Mouse (Mus musculus): ENCODE results near the gene Immp2l.

Gene Immp2l

GRCm38 (mm10) chr12:41438446-41438845 is 414.6 kb downstream of the Immp2l start:
- peak; percentile 64 to 65 for DNase-seq

DNA sequence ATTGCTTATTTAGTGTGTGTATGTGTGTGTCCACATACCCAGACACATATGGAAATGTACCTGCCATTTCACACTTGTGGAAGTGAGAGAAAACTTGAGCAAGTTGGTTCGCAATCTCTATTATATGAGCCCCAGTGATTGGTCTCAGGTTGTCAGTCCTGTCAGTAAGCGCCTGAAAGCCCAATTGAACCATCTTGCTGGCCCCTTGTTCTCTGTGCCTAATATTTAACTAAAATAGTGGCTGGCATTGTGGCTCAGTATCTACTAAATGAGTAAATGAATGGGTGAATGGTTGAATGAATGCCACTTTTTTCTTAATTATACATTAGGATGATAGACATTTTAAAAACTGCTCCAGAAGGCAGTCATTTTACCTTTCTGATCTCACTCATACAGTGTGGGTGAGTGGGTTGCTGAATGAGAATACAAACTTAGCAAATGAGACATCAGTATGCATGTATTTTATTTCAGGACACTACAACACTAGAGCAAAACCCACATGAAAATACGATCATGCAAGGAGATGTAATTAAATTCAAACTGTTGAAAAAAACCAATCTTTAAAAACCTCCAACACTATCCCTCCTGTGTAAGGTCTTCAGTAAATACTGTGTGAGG is 444.6 kb downstream of the Immp2l start:
- DNase-seq, result no peak

GRCm38 (mm10) chr12:41469096-41469801 is 445.4 kb downstream of the Immp2l start:
- no peak for DNase-seq

DNA sequence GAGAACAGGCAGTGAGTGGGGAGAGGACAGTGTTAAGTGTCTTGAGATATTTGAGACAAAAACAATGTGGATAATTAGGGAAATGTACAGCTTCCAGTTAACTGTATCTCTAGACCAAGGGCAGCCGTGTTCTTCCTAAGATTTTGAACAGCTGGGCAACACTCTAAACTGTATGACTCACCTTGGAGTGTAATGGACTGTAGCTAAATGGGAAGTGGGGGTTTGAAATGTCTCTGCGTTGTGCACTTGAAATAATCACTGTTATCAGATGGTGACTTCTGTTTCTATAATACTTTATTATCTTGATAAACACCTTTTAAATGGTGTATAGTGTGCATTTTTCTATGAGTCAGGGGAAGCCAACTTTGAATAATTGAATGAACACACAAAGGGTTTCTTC is 457.6 kb downstream of the Immp2l start:
- DNase-seq, result no peak

DNA sequence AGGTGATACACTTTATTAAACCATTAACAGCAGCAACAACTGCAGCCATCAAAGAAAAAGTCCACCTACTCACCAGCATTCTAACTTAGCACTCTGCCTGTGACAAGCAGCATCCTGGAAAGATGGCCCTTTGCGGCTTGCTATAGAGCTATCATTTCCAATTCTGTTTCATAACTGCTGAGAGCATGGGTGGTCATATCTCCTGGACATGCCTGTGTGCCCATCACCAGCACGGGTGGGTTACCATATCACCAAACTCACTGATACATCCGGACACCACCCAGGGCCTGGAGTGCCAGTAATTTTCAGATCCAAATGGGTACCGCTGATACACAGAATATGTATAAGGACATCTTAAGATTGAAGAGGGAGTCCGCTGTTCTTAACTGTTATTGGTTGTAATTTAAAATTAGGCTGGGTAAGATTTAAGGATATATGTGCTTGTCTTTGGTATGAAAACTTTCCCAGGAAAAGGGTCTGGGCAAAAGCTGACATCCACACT is 459.3 kb downstream of the Immp2l start:
- DNase-seq, result peak; percentile 20 to 46

GRCm38 (mm10) chr12:41483593-41484451 is 459.9 kb downstream of the Immp2l start:
- peak; percentile 44 to 57 for DNase-seq

DNA sequence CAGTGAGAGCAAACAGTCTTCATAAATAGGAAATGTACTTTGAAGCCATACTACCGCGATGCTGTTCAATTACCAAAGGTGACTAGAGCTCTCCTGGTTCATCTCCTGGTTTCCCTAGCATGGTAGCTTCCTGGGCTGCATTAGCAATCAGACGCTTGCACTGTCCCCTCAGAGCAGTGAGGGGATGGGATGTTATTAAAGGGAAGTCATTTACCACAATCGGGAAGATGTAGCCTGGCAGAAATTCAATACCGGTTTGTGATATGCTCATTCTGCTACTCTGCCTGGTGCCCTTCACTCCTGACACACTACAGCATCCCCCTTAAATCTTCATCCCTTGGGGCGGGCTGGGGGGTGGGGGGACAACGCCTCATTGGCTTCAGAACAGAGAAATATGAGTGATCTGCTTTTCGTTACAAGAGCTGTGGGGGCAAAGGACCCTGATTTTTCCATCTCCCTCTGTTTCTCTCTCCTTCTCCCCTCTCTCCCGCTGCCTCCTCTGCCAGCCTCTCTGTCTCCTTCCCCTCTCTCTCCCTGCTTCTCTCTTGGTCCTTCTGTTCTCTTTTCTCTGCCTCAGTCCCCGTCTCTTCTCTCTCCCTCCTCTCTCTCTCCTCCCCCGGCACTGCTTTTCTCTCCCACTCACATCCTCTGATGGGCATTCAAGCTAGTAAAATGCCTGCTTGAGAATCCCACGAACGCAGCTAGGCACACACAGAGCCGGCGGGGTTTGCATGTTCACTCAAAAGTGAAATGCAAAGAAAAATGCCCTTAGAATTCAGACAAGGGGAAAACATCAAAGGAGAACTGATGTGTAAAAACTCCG is 461.0 kb downstream of the Immp2l start:
- peak; percentile 49 to 58 for DNase-seq

DNA sequence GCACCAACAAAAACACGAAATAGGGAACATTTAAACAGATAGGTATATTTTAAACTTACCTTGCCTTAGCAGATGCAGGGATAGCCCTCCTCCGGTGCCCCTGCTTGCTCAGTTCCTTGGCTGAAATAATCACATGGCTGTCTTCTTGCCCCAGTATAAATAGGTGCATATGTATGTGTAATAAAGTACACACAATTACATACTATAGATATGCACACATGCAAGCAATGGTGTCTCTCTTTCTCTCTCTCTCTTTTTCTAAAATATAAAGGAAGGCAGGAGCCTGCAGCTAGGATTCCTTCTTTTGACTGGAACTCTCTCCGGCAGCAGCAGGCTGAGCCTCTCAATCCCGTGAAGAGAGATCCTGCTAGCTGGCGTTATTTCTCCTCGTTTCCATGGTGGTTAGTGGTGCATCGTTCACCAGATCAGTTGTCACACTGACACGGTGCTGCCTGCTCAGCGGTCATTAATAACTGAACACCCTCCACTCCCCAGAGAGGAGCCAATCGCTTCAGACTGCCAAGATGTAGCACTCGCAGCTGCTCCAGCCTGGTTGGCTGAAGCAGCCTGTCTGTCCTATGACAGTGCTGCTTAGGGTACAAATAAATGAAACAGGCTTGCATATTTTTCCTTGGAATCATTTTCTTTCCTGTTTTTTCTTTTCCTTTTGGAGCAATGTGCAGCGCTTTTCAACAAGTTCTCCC is 461.8 kb downstream of the Immp2l start:
- DNase-seq, result peak; percentile 73 to 83

DNA sequence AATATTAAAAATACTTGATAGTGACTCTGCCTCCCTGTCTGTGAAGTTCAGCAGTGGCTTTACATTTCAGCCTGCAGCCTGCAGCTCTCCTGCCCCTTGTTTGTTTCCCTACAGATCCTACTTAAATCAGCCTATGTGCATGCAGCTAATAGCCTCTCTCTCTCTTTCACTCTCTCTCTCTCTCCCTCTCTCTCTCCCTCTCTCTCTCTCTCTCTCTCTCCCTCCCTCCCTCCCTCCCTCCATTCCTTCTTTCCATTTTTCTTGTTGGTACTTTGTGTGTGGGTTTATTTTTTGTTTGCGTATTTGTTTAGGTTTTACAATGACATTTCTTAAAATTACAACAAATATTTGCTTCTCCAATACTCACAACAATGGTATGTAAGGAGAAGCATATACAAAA is 462.4 kb downstream of the Immp2l start, which contains the start of gene Lrrn3:
Gene Lrrn3 (minus strand): TSS at position 101 of the 400 bp plus-strand sequence.
- DNase-seq, result no peak

- peak; percentile 53 to 73 for DNase-seq
These were observed 463.1 kb downstream of the Immp2l start for GRCm38 (mm10) chr12:41487005-41487404.

GRCm38 (mm10) chr12:41494620-41495019 is 470.7 kb downstream of the Immp2l start:
- peak in 1 of 2 experiments; percentile 28 for DNase-seq

GRCm38 (mm10) chr12:41500049-41500820 is 476.3 kb downstream of the Immp2l start:
- no peak for DNase-seq

DNA sequence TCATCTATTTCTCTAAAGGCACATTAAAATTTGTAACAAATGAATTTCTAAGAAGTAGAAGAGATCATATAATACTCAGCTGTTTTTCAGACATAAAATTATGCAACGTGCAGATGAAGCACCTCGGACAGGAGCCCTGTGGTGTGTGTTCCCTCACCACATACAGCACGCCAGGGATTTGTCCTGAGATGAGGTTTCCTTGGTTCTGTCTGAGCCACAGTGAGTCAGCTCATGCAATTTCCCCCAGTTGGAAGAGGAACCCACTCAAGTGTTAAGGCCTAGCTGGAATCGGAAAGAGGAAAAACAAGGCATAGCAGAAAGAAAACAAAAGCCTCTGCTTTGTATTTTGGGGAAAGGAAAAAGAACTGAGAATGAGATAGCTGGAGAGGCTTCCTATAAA is 484.7 kb downstream of the Immp2l start:
- no peak for DNase-seq

DNA sequence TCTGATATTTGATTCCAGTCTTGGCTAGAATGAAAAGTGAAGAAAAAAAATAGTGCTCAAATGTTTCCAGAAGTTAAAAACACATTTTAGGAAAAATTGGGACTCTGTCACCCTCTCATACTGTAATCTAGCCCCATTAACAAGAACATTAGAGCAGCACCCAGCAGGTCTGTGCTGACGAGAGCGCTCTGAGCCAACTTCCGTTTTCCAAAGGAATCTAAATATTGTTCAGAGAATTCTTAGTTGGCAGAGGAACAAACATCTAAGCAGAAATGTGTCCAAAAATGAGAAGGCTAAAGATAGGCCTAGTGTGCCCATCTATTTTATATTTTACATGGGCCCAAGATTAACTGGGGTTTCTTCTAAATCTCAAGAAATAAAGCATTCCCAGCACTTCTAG is 486.7 kb downstream of the Immp2l start:
- DNase-seq, result peak in 1 of 2 experiments; percentile 12

- no peak for DNase-seq
These were observed 495.0 kb downstream of the Immp2l start for GRCm38 (mm10) chr12:41518897-41519296.

DNA sequence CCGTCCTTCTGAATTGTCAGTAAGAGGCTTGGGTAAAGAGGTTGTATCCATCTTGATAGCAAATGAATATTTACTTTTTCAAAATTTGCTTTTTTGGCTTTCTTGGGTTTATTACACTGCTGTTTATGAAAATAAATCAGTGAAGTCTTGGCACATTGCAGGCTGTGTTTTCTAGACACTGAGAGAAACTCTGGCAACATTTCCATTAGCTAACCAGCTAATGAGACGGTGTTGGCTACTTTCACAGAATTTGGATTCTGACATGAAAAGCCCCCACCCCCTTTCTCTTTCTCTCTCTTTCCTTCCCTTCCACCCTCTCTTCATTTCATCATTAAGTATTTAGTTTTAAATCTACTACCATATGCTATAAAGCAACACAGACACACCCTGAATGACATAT is 496.4 kb downstream of the Immp2l start:
- DNase-seq, result no peak

DNA sequence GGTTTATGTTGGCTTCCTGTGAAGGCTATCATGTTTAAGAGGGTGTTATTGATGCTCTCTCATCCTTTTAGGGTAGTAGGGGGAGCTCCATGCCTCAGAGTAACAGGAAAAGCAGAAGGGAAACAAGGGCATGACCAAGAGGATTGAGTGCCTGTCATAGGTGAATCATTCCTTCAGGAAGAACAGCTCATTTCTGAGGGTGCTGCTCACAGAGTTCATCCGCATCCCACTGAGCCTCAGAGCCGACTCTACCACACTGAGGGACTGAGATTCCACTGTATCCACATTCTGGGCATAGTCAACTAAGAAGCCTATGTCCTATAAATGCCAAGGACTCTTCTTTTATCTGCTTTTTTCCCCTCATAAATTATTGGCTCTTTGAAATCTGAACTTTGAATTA is 497.8 kb downstream of the Immp2l start:
- DNase-seq, result no peak

GRCm38 (mm10) chr12:41526688-41527087 is 502.8 kb downstream of the Immp2l start:
- DNase-seq, result no peak

DNA sequence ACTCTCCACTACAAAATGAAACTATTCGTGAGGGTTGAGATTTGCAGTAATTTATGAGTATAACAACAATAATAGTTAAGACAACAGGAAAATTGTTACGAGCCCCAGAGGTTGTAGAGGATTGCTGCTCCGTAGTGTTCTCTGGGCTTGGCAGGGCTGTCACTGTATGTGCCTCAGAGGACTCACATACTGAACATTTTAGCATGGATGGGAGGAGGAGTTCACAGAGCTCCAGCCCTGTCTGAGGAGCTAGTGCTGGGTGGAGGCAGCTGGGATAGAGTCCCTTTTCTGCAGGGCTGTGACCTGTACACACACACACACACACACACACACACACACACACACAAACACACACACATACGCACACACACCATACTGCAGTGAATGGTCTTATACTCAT is 504.5 kb downstream of the Immp2l start:
- DNase-seq, result no peak

DNA sequence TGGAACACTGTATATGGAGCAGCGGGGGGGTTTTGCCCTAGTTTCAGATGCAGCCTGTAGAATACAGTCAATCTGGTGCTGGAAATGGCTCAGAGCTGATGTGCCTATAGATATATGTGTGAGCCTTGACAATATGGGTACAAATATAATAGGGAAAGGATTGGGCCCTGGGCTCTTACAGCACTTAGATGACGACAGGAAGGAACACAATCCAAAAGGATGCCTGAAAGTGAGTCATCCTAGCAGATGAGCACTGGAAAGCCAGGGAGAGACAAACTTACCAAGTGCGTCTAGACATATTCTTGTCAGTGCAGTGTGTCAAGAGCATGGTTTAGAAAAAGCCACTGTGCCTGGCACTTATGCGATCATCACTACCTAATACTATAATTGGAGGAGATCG is 516.1 kb downstream of the Immp2l start:
- DNase-seq, result no peak

- no peak for DNase-seq
These were observed 527.7 kb downstream of the Immp2l start for GRCm38 (mm10) chr12:41551578-41551977.

All from cerebellum, postnatal 14 days (tissue).